Mouse (Mus musculus) hindbrain, embryonic 11.5 days (tissue): ENCODE data around the gene Map3k9. TPM values are rescaled to one million over a fixed set of nuclear protein-coding genes. Genes with fewer than 3 reads are reported as not detected.

Source experiments
- ATAC-seq: fragments of 200-750 bp; cut with Nextera tagmentation; 2 replicates; pipeline ENCODE4 v1.8.0; 2017; ENCODE audit warnings: mild to moderate bottlenecking, moderate TSS enrichment, moderate library complexity; ENCODE audit not compliant: low FRiP score
- DNase-seq: peaks from one replicate; pipeline ENCODE4 v3.0.0-alpha.2; 2015; ENCODE audit warnings: low spot score
- H3K27ac ChIP-seq: fragments of 300-500 bp; sonication (generic); 2 replicates; pipeline ENCODE4 v1.5.1; 2014; ENCODE audit warnings: mild to moderate bottlenecking, low read depth, low read length
- H3K27me3 ChIP-seq: fragments of 300-500 bp; sonication (generic); 2 replicates; pipeline ENCODE4 v1.6.1; 2014; ENCODE audit warnings: mild to moderate bottlenecking, low read length, moderate library complexity, mixed read lengths; ENCODE audit not compliant: control insufficient read depth, insufficient read depth
- H3K36me3 ChIP-seq: fragments of 300-500 bp; sonication (generic); 2 replicates; pipeline ENCODE4 v1.6.1; 2014; ENCODE audit warnings: mild to moderate bottlenecking, low read length, moderate library complexity, mixed read lengths; ENCODE audit not compliant: control insufficient read depth, insufficient read depth
- H3K4me1 ChIP-seq: fragments of 300-500 bp; sonication (generic); replicated peaks from 2 replicates; pipeline ENCODE4 v1.6.1; 2014; ENCODE audit warnings: low read length, mixed read lengths; ENCODE audit not compliant: control insufficient read depth, insufficient read depth
- H3K4me2 ChIP-seq: fragments of 300-500 bp; sonication (generic); replicated peaks from 2 replicates; pipeline ENCODE4 v1.6.1; 2014; ENCODE audit warnings: mild to moderate bottlenecking, low read depth, low read length
- H3K4me3 ChIP-seq: fragments of 300-500 bp; sonication (generic); 2 replicates; pipeline ENCODE4 v1.5.1; 2014; ENCODE audit warnings: low read depth, low read length
- H3K9ac ChIP-seq: fragments of 300-500 bp; sonication (generic); 2 replicates; pipeline ENCODE4 v1.6.1; 2014; ENCODE audit warnings: low read depth, low read length
- H3K9me3 ChIP-seq: fragments of 300-500 bp; sonication (generic); 2 replicates; pipeline ENCODE4 v1.6.1; 2016; ENCODE audit warnings: low read length; ENCODE audit not compliant: control insufficient read depth
- WGBS: fragments of 180-500 bp; shearing (Covaris S2); extraction: QIAGEN DNeasy Blood & Tissue Kit; methylation state at CpG from one replicate; pipeline ENCODE4 v1.1.7; 2014; 5-methylcytosine and 5-hydroxymethylcytosine counted together
- polyA plus RNA-seq: library from polyadenylated mRNA; unstranded; fragments of >200 nt; fragmentation: Nextera tagmentation; extraction: Ambion mirVana; gene quantifications from 2 replicates; pipeline ENCODE4 v1.2.1, GENCODE M21; 2014

Map3k9 gene
- polyA plus RNA-seq, 1 experiment from 2014 or later = 3.4 TPM

DNA sequence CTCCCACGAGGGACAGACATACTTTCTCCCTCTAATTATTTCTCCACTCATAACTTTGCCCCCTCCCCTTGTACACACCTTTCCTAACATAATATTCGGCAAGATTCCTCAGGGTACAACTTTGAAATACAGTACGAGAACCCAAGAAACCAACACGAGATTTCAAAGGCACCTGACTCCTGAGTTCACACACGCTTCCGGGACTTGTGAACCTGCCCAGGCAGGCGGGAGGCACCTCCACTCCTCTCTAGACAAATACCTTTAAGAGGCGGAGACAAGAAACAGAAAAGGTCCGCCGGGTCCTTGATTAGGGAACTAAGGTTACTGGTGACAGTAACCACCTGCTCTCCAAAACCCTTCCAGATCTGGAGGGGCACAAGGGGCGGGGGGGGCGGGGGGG is 1.1 kb downstream of the Map3k9 start:
- WGBS = 13% methylated on average over 12 of the region's 12 CpGs
- H3K9ac ChIP-seq = peak overlapping the region; percentile 78; the same call in 1 of the 2 replicates
- DNase-seq = peak; percentile 31

GRCm38 (mm10) chr12:81776191-81776590 is 4.8 kb downstream of the Map3k9 start:
- peak; percentile 46 for DNase-seq
- WGBS = 66% methylated on average over 3 of the region's 3 CpGs
- ATAC-seq = no peak

More for the DNA sequence above, 1.1 kb downstream of the Map3k9 start:
- peaks cover 10% of the 10 kb centered on the region; the same call in 1 of the 2 replicates for H3K27me3 ChIP-seq
- H3K4me2 ChIP-seq = peak overlapping the region; percentile 77
- H3K4me3 ChIP-seq = peak overlapping the region; percentile 64
- H3K27ac ChIP-seq = no peak overlapping the region
- H3K9me3 ChIP-seq = no peaks in the 10 kb centered on the region
- no peak for ATAC-seq
- no peaks in the 10 kb centered on the region for H3K36me3 ChIP-seq
- H3K4me1 ChIP-seq = peaks cover 3% of the 10 kb centered on the region; the same call in 1 of the 2 replicates

DNA sequence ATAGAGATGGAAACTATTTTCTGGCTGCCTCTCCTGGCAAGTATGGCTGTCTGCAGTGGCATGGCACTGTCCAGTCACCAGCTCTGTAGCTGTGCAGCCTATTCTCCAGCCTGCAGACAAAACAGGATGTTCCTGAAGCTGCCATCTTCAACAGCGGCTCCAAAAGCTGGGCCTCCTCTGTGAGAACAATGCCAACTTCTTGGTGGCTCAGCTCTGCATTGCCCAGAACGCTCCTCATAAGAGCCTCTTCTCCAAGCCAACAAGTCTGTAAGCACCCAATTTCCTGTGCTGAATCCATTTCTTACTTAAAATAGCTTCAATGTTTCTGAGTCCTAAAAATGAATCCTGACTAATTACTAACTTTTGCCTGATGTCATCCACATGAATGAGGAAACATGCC is 5.3 kb downstream of the Map3k9 start:
- Histone ChIP-seq H3K27me3 (peaks cover 10% of the 10 kb centered on the region; the same call in 1 of the 2 replicates), H3K36me3 (no peaks in the 10 kb centered on the region), H3K4me3 (no peak overlapping the region), H3K4me1 (peaks cover 3% of the 10 kb centered on the region; the same call in 1 of the 2 replicates), H3K27ac (no peak overlapping the region), H3K9ac (no peak overlapping the region), H3K9me3 (no peaks in the 10 kb centered on the region), H3K4me2 (no peak overlapping the region)
- DNase-seq (no peak), ATAC-seq (no peak)
- 88% methylated on average over 2 of the region's 2 CpGs for WGBS

More at GRCm38 (mm10) chr12:81776191-81776590, 4.8 kb downstream of the Map3k9 start:
- H3K27ac ChIP-seq = no peak overlapping the region
- H3K27me3 ChIP-seq = peaks cover 10% of the 10 kb centered on the region; the same call in 1 of the 2 replicates
- H3K9ac ChIP-seq = no peak overlapping the region
- H3K9me3 ChIP-seq = no peaks in the 10 kb centered on the region
- no peaks in the 10 kb centered on the region for H3K36me3 ChIP-seq
- H3K4me3 ChIP-seq = no peak overlapping the region
- H3K4me1 ChIP-seq = peaks cover 3% of the 10 kb centered on the region; the same call in 1 of the 2 replicates
- H3K4me2 ChIP-seq = no peak overlapping the region

DNA sequence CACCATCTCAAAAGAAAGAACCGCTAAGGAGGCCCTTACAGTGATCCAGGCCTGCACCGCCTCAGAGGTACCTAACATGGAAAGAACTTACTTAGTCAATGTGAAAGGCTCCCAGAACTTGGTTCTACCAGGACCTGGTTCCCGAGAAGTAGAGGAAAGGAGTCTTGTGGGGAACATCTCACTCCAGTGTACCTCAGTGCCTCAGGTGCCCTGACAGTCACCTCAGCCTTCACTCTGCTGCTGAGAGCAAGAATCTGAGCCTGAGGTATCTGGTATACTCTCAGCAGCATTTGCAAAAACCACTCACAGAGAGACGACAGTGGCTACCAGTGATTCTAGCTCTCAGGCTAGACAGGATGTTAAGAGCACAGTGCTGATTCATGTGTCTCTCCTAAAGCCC is 6.8 kb downstream of the Map3k9 start:
- no peak overlapping the region for H3K4me3 ChIP-seq
- no peaks in the 10 kb centered on the region for H3K27me3 ChIP-seq
- DNase-seq = no peak
- no peak for ATAC-seq
- WGBS = 94% methylated on average over 4 of the region's 4 CpGs
- H3K36me3 ChIP-seq = no peaks in the 10 kb centered on the region
- H3K4me2 ChIP-seq = no peak overlapping the region
- no peak overlapping the region for H3K9ac ChIP-seq
- H3K9me3 ChIP-seq = no peaks in the 10 kb centered on the region
- no peaks in the 10 kb centered on the region for H3K4me1 ChIP-seq
- no peak overlapping the region for H3K27ac ChIP-seq

DNA sequence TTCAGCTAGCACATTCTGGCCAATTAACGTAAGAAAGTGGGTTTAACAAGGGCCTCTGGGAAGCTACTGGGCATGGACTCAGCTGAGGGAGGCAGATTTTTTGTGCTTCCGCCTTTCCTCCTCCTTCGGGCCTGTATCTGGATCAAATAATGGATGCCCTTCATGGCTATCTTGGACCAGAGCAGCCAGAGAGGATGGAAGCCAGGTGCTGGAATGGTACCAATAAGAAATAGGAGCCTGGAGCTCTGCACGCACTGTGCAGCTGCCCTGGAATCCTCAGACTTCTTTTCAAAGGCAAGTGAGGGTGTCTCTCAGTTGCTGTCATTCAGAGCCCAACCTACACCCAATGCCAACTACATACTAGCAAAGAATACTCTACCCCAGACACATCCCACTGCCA is 11.5 kb downstream of the Map3k9 start:
- Histone ChIP-seq H3K4me2 (no peak overlapping the region), H3K27ac (no peak overlapping the region), H3K9ac (no peak overlapping the region), H3K36me3 (no peaks in the 10 kb centered on the region), H3K27me3 (no peaks in the 10 kb centered on the region), H3K4me1 (no peaks in the 10 kb centered on the region), H3K4me3 (no peak overlapping the region), H3K9me3 (no peaks in the 10 kb centered on the region)
- no peak for DNase-seq
- WGBS = 96% methylated on average over 4 of the region's 4 CpGs
- no peak for ATAC-seq

DNA sequence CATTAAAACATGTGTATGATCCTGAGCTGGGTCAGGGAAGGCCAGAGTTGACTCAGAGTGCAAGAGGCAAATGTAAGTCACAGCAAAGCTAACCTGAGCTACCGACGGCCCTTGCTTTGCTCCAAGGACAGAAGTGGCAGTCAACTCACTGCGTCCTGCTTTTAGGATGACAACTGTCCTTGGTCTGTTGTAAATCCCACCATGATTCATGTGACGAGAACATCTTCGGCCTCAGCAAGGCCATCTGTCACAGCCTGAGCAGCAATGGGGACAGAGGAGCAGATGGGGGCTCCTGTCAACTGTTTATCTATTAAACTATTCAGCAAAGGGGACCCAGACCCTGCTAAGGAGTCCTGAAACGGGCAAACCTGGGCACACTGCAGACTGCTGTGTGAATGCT is 15.6 kb downstream of the Map3k9 start:
- H3K9me3 ChIP-seq = no peaks in the 10 kb centered on the region
- no peak overlapping the region for H3K27ac ChIP-seq
- H3K27me3 ChIP-seq = no peaks in the 10 kb centered on the region
- H3K9ac ChIP-seq = no peak overlapping the region
- no peaks in the 10 kb centered on the region for H3K4me1 ChIP-seq
- DNase-seq (no peak), ATAC-seq (no peak)
- H3K36me3 ChIP-seq = no peaks in the 10 kb centered on the region
- H3K4me2 ChIP-seq = no peak overlapping the region
- WGBS = 79% methylated on average over 6 of the region's 6 CpGs
- H3K4me3 ChIP-seq = no peak overlapping the region

DNA sequence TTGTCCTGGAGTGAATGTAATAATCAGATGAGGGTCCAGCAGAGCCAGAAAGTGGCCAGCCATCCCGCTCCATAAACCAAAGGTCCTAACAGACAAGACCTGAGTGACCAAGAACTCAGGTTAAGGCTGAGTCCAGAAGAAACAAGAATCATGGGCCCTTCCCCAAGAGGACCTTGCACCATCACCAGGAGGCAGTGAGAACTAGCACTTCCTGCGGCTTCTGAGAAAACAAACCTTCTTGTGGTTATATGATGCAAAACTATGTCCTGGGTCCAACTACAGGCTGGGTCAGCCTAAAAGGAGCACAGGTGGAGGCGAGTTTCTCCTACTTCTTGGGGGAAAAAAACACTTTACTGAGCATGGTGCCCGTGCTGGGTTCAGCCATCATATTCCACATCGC is 16.6 kb downstream of the Map3k9 start:
- Histone ChIP-seq H3K36me3 (no peaks in the 10 kb centered on the region), H3K4me1 (no peaks in the 10 kb centered on the region), H3K27ac (no peak overlapping the region), H3K4me2 (no peak overlapping the region), H3K27me3 (no peaks in the 10 kb centered on the region), H3K9me3 (no peaks in the 10 kb centered on the region), H3K9ac (no peak overlapping the region), H3K4me3 (no peak overlapping the region)
- WGBS = 92% methylated on average over 5 of the region's 5 CpGs
- ATAC-seq (no peak), DNase-seq (no peak)

DNA sequence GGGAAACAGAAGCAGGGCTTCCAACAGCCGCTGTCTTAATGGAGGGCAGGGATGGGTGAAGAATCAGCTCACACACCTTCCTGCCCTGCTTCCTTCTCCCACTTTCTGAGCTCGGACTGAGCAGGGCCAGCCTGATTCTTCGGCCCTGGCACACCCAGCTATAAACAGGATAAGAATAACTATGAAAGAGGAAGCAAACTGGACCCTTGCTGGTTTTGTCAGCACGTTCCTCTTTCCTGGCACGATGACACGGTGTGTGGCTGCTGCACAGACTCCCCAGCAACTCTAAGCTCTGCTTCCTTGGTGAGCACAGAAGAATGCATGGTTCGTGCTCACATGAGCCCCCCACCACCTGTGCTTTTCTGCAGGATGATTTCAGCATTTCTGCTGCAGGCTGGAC is 26.3 kb downstream of the Map3k9 start:
- no peak overlapping the region for H3K9ac ChIP-seq
- H3K4me3 ChIP-seq = no peak overlapping the region
- WGBS = 69% methylated on average over 7 of the region's 7 CpGs

DNA sequence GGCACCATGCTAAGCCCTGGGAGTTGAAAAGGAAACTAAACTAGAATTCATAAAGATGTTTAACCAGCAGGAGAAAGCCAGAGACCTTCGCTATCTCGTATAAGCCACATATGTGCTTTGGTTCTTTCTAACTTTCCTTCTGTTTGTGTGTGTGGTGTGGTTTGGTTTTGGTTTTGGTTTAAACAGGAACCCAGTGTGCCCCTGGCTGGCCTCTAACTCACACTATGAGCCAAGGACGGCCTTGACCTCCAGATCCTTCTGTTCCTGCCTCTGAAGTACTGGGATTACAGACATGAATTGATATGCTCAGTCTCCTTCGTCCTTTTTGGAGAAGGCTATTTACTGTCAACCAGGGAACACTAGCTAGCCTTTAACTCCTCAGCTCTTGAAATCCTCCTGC is 29.9 kb downstream of the Map3k9 start:
- ATAC-seq = no peak
- H3K9ac ChIP-seq = no peak overlapping the region
- 81% methylated on average over 4 of the region's 4 CpGs for WGBS
- no peak overlapping the region for H3K4me3 ChIP-seq
- H3K36me3 ChIP-seq = no peaks in the 10 kb centered on the region
- H3K4me1 ChIP-seq = no peaks in the 10 kb centered on the region
- no peaks in the 10 kb centered on the region for H3K9me3 ChIP-seq
- no peaks in the 10 kb centered on the region for H3K27me3 ChIP-seq
- no peak overlapping the region for H3K27ac ChIP-seq
- H3K4me2 ChIP-seq = no peak overlapping the region
- no peak for DNase-seq

More for the DNA sequence above, 26.3 kb downstream of the Map3k9 start:
- ATAC-seq (no peak), DNase-seq (no peak)
- Histone ChIP-seq H3K9me3 (no peaks in the 10 kb centered on the region), H3K36me3 (no peaks in the 10 kb centered on the region), H3K4me2 (no peak overlapping the region), H3K27ac (no peak overlapping the region), H3K27me3 (no peaks in the 10 kb centered on the region), H3K4me1 (no peaks in the 10 kb centered on the region)
